In the genomic region with DNA sequence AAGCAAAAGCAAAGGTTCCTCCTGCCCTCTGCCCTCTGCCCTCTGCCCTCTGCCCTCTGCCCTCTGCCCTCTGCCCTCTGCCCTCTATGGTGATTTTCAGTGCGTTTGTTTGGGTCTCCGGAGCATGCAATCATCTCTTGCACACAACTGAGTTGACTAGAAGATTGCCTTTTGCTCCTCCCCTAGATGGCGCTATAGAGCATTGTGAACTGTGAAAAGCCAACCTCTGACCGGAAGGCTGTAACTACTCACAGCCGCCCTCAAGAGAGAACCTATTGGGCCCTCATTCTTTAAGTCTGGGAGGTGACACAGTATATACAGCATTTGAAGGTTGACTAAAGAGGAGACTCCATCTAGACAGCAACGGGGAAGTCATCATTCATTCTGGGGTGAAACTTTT, we compare ENCODE assay signal across 12 mouse cellular contexts.
DNase-seq lines count a peak whose midpoint lies in the region; ATAC-seq and TF ChIP-seq lines count a peak whose summit lies in the region.
"Had no signal": no experiment of that assay in that cellular context is flagged by ENCODE, and none has a peak within 500 bp of the region (broad histone marks: within the 10 kb centered on the region; RNA-seq: fewer than 3 reads in every experiment).

No protein-coding gene starts in this region.

- ATAC-seq in heart, embryonic 12.5 days (ENCODE audit: insufficient number of reproducible peaks, low FRiP score), result no peak
- no peak for ATAC-seq in forebrain, embryonic 12.5 days (ENCODE audit: low FRiP score)
- no peak for ATAC-seq in frontal cortex, adult (ENCODE audit: low TSS enrichment)
- ATAC-seq: Patski had no signal

- DNase-seq in heart, postnatal 10 days, result peak; percentile 1 to 15
- DNase-seq in testis, postnatal 10 days (ENCODE audit: low spot score), result no peak
- peak; percentile 43 for DNase-seq in testis, postnatal 14 days (ENCODE audit: low spot score)
- DNase-seq in urinary bladder, postnatal 25 days (ENCODE audit: low spot score), result no peak

- H3K4me2 ChIP-seq in heart, embryonic 12.5 days, result no peak overlapping the region
- H3K4me2 ChIP-seq in forebrain, embryonic 12.5 days, result no peak overlapping the region
- H3K4me2 ChIP-seq: heart, embryonic 13.5 days; neural tube, embryonic 12.5 days had no signal

- no peaks in the 10 kb centered on the region for H3K4me1 ChIP-seq in heart, embryonic 12.5 days (replicated peaks)
- peaks cover 3% of the 10 kb centered on the region for H3K4me1 ChIP-seq in testis, adult 2 months (ENCODE audit: control insufficient read depth, insufficient read depth, low read length)
- H3K4me1 ChIP-seq in forebrain, embryonic 12.5 days, result 0 out of 2 replicates have a peak, but pooled peaks cover 9% of the 10 kb centered on the region
- H3K4me1 ChIP-seq: heart, embryonic 13.5 days had no signal

- H3K36me3 ChIP-seq in heart, embryonic 12.5 days, result no peaks in the 10 kb centered on the region
- no peaks in the 10 kb centered on the region for H3K36me3 ChIP-seq in testis, adult 2 months (ENCODE audit: control insufficient read depth, insufficient read depth, low read length)
- no peaks in the 10 kb centered on the region for H3K36me3 ChIP-seq in forebrain, embryonic 12.5 days (replicated peaks)
- H3K36me3 ChIP-seq: heart, embryonic 13.5 days; neural tube, embryonic 12.5 days had no signal

- peak; percentile 3; the same call in 1 of the 2 replicates for TF ChIP-seq CTCF in testis, adult 2 months (IDR thresholded peaks at IDR 0.05; ENCODE audit: control insufficient read depth, insufficient read depth, insufficient replicate concordance, low read depth, low read length)

- H3K27ac ChIP-seq in heart, embryonic 12.5 days (ENCODE audit: poor library complexity, severe bottlenecking), result no peak overlapping the region
- no peak overlapping the region for H3K27ac ChIP-seq in testis, adult 2 months (ENCODE audit: control insufficient read depth, insufficient read depth, low read depth, low read length)
- peak overlapping the region; percentile 90 for H3K27ac ChIP-seq in forebrain, embryonic 12.5 days
- H3K27ac ChIP-seq: heart, embryonic 13.5 days; neural tube, embryonic 12.5 days had no signal

- H3K27me3 ChIP-seq in heart, embryonic 12.5 days (replicated peaks), result no peaks in the 10 kb centered on the region
- no peaks in the 10 kb centered on the region for H3K27me3 ChIP-seq in testis, adult 2 months (ENCODE audit: control insufficient read depth, insufficient read depth, low read length)
- H3K27me3 ChIP-seq in forebrain, embryonic 12.5 days, result peaks cover 10% of the 10 kb centered on the region; the same call in 1 of the 2 replicates
- H3K27me3 ChIP-seq: heart, embryonic 13.5 days; neural tube, embryonic 12.5 days; Patski had no signal

- 73% methylated on average over 6 of the region's 6 CpGs for WGBS in heart, embryonic 12.5 days
- WGBS in forebrain, embryonic 12.5 days, result 80% methylated on average over 6 of the region's 6 CpGs

- H3K9me3 ChIP-seq in heart, embryonic 12.5 days (replicated peaks), result peaks cover 27% of the 10 kb centered on the region
- 0 out of 2 replicates have a peak, but pooled peaks cover 4% of the 10 kb centered on the region for H3K9me3 ChIP-seq in forebrain, embryonic 12.5 days
- H3K9me3 ChIP-seq: neural tube, embryonic 12.5 days had no signal

- no peak for TF ChIP-seq POLR2A in testis, adult 2 months (IDR thresholded peaks at IDR 0.05; ENCODE audit: control insufficient read depth, low read depth, low read length)

- no peak overlapping the region for H3K4me3 ChIP-seq in heart, embryonic 12.5 days
- H3K4me3 ChIP-seq in testis, adult 2 months (ENCODE audit: control insufficient read depth, low read depth, low read length), result no peak overlapping the region
- no peak overlapping the region for H3K4me3 ChIP-seq in forebrain, embryonic 12.5 days (replicated peaks)
- H3K4me3 ChIP-seq: erythroblast, embryonic 14.5 days; heart, embryonic 13.5 days; neural tube, embryonic 12.5 days had no signal

- intact Hi-C loops in heart, postnatal 10 days (cut with DNase I), result loop anchor here (2.0 kb wide), 1 partner anchor 142 kb away; no protein-coding TSS in a partner anchor

- no peak overlapping the region for H3K9ac ChIP-seq in heart, embryonic 12.5 days
- H3K9ac ChIP-seq in forebrain, embryonic 12.5 days, result no peak overlapping the region
- H3K9ac ChIP-seq: heart, embryonic 13.5 days; neural tube, embryonic 12.5 days had no signal

Comparison
In these comparisons a context has a peak if more than half of its experiments do, and no peak if none do; other contexts are left out.
1. DNase-seq: peak in heart, postnatal 10 days (2 of 2) and testis, postnatal 14 days (single experiment); none in testis, postnatal 10 days (single experiment) and urinary bladder, postnatal 25 days (single experiment).